Mouse (Mus musculus): ENCODE measurements around the gene Chd6.

The Chd6 gene

GRCm38 (mm10) chr2:160932325-160932724 is 176.6 kb downstream of the Chd6 start:
- no peak for DNase-seq (ENCODE audit: low read depth)

GRCm38 (mm10) chr2:160931378-160931777 is 177.5 kb downstream of the Chd6 start:
- no peak for DNase-seq (ENCODE audit: low read depth)

GRCm38 (mm10) chr2:160925203-160925602 is 183.7 kb downstream of the Chd6 start:
- no peak for DNase-seq (ENCODE audit: low read depth)

- no peak for DNase-seq (ENCODE audit: low read depth)
Observed at GRCm38 (mm10) chr2:160921285-160921684, 187.6 kb downstream of the Chd6 start.

- no peak for DNase-seq (ENCODE audit: low read depth)
Observed at GRCm38 (mm10) chr2:160918930-160919215, 190.0 kb downstream of the Chd6 start.

DNA sequence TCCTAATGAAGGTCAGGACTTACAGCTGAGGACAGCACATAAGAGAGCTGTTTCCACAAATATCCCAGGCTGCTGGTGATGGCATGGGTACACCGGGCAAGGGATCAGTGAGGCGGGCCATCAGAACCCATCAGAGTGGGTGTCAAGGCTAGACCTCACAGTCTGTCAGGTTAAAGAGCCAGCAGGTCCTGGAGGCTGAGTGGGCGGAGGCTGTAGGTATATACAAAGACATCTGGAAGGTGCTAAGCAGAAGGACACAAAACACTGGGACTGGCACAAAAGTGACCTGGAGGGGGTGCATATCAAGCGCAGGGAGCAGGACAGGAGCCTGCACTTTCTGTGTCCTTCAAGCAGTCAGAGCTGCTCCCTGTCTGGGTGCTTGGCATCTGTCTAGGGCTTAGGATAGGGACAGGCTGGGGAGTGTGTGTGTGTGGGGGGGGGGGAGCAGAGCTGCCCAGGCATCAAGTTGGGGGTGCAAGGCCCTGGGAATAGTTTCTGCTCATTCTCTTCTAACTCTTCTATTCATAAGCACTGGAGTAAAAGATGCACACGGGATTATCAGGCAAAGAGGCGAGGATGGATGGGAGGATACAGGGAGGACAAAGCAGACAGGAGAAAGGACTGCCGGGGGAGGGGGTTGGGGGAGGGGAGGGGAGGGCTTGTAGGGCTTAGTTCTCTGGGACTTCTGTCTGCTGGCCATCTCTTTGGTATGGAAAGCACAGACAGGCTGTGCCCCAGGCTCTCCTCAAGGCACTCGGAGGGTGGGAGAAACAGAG is 190.5 kb downstream of the Chd6 start:
- DNase-seq (ENCODE audit: low read depth), result no peak

GRCm38 (mm10) chr2:160917313-160917712 is 191.6 kb downstream of the Chd6 start:
- no peak for DNase-seq (ENCODE audit: low read depth)

- DNase-seq (ENCODE audit: low read depth), result no peak
Observed at GRCm38 (mm10) chr2:160916714-160917113, 192.2 kb downstream of the Chd6 start.

- no peak for DNase-seq (ENCODE audit: low read depth)
Observed at GRCm38 (mm10) chr2:160915821-160916610, 192.9 kb downstream of the Chd6 start.

DNA sequence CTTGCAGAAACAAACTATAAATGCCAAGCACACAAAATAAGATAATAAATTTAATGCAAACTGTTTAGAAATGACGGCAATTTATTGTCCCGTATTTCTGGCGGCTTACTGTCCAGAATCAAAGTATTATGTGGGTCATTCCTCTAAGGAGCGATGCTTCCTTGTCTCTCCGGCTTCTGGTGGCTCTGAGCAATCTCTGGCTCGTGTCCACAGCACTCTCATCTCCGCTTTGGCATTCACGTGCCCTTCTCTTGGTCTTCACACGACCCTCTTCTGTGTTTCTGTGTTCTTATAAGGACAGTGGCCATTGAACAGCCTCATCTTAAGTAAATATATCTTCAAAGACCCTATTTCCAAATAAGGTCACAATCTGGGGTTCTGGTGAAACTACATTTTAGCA is 194.2 kb downstream of the Chd6 start:
- no peak for DNase-seq (ENCODE audit: low read depth)

- no peak for DNase-seq (ENCODE audit: low read depth)
Observed at GRCm38 (mm10) chr2:160912231-160912671, 196.6 kb downstream of the Chd6 start, which contains the start of gene Emilin3. TSS of gene Emilin3 (minus strand) at chr2:160912328.

- no peak for DNase-seq (ENCODE audit: low read depth)
Observed at GRCm38 (mm10) chr2:160911558-160912201, 197.2 kb downstream of the Chd6 start.

GRCm38 (mm10) chr2:160910633-160911032 is 198.2 kb downstream of the Chd6 start:
- no peak for DNase-seq (ENCODE audit: low read depth)

DNA sequence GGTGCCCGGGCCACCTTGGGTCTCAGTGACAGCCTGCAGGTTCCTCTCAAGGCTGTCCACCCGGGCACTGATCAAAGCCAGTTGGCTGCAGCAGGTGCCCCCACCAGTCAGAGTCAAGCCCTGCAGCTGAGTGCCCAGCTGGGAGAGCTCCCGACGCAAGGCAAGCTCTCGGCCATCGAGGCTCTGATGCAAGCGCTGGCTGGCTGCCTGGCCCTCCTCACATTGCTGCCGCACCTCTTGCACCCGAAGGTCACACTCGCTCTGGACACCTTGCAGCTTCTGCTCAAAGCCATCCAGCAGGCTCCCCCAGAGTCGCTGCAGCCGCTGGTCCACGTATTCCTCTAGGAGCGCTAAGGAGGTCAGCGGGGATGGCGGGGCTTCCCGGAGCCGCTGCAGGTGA is 200.3 kb downstream of the Chd6 start:
- DNase-seq (ENCODE audit: low read depth), result no peak

- no peak for DNase-seq (ENCODE audit: low read depth)
Observed at GRCm38 (mm10) chr2:160906101-160906500, 202.8 kb downstream of the Chd6 start.

DNA sequence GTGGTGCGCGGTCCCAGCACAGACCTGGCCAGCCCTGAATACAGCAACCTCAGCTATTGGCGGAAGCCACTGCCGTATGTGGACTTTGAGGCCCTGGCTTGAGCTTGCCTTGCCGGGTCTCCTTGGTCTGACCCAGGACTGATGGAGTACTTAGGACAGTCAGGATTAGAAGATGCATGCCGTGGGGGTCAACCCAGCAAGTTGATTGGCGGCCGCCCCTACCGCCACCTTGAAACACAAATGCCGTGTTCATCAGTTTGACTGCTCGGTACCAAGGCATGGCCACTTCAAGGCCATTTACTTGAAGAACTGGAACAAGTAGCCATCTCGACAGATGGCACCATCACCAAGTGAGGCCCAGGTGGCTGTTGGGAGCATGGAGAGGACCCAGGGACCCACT is 203.6 kb downstream of the Chd6 start:
- no peak for DNase-seq (ENCODE audit: low read depth)

DNA sequence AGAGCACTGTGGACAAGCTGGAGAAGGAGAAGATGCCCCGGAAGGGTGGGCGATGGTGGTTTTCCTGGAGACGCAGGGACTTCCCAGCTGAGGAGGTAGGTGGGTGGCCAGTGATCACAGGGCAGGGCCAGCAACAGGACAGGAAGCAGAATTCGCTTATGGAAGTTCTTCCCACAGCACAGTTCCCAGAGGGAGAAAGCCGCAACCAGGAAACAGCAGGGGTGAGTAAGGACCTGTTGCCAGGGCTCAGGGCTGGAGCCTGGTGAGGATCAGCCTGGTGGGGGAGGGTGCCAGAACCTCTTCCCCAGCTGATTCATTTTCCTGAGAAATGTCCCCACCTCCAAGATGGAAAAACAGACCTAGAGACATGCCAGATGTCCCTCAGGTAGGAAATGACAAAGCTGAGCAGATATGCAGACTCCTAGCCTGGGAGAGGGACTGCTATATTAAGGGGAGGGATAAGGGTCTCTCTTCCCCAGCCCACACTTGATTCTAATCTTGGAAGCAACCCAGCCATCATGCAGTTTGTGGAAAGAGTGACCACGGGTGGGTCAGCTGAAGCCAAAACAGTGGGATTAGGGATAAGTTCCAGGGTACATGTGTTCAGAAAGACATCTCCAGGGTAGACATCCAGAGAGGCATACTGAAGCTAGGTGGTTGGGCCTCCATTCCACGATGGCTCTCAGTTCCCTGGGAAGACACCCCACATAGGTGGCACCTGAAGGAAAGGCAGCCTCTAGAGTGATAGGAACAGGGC is 207.0 kb downstream of the Chd6 start:
- no peak for DNase-seq (ENCODE audit: low read depth)

Measured in c-Kit-positive CD71-negative TER-119-negative erythroid progenitor cells, embryonic 14.5 days (primary cell).